ENCODE assay signal across 21 mouse cellular contexts in the genomic region with DNA sequence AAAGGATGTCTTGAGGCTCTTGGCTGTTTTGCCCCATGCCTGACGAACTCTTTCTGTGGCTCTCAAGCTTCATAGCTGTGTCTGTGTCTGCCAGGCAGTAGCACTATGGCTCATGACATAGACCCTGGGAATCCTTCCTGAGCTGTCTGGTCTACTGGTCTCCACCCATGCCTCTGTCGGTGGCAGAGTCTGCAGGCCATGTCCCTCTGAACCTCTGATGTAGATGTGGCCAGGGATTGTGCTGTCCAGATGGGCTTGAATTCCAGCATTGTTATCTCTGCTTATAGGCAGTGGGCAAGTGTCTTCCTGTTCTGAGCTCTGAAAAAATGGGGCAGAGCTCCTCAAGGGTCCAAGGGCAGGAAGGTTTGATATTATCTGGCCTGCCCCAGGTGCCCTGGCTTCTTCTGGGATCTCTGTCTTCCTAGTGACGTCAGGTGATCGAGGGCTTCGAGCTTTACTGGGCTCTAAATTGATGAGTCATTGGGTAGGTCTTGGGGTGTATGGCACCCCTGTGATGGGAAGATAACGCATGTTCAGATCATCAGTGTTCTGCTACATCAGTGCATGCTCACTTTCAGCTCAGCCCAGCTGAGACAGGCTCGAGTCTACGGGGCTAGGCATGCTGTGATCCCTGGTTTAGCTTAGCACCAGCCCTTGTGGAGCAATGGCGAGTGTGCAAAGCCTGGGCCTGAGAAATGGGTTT. TPM values are rescaled to one million over a fixed set of nuclear protein-coding genes. Genes with fewer than 3 reads are reported as not detected.
DNase-seq lines count a peak whose midpoint lies in the region; ATAC-seq and TF ChIP-seq lines count a peak whose summit lies in the region.
"Had no signal": no experiment of that assay in that cellular context is flagged by ENCODE, and none has a peak within 500 bp of the region (broad histone marks: within the 10 kb centered on the region; RNA-seq: fewer than 3 reads in every experiment).

No protein-coding gene starts in this region.

- peak overlapping the region; percentile 17 for H3K27ac ChIP-seq in cerebellum, adult 2 months (ENCODE audit: insufficient read depth, low read length)
- peak overlapping the region; percentile 83 for H3K27ac ChIP-seq in liver, embryonic 15.5 days (replicated peaks)
- no peak overlapping the region for H3K27ac ChIP-seq in forebrain, embryonic 16.5 days (ENCODE audit: low read length)
- H3K27ac ChIP-seq: embryonic facial prominence, embryonic 13.5 days; heart, embryonic 13.5 days; hindbrain, embryonic 13.5 days had no signal

- peak overlapping the region; percentile 65 for H3K4me2 ChIP-seq in liver, embryonic 15.5 days
- no peak overlapping the region for H3K4me2 ChIP-seq in forebrain, embryonic 16.5 days (ENCODE audit: low read length)
- H3K4me2 ChIP-seq: embryonic facial prominence, embryonic 13.5 days; heart, embryonic 13.5 days; hindbrain, embryonic 13.5 days had no signal

- H3K4me3 ChIP-seq in cerebellum, adult 2 months (replicated peaks; ENCODE audit: insufficient read depth, low read depth, low read length): no peak overlapping the region
- no peak overlapping the region for H3K4me3 ChIP-seq in G1E (ENCODE audit: low read depth, low read length)
- H3K4me3 ChIP-seq in liver, embryonic 15.5 days (replicated peaks): peak overlapping the region; percentile 19
- H3K4me3 ChIP-seq in forebrain, embryonic 16.5 days (replicated peaks; ENCODE audit: low read length): no peak overlapping the region
- H3K4me3 ChIP-seq: embryonic facial prominence, embryonic 13.5 days; heart, embryonic 13.5 days; hindbrain, embryonic 13.5 days; megakaryocyte, embryonic 14.5 days had no signal

- peak in 1 of 2 experiments; percentile 12 for DNase-seq in cerebellum, adult 2 months
- no peak for DNase-seq in cerebellum, postnatal 36 days
- no peak for DNase-seq in G1E (ENCODE audit: low spot score)
- no peak for DNase-seq in thymus, postnatal 36 days
- DNase-seq in adrenal gland, postnatal 25 days: no peak
- DNase-seq: adrenal gland, postnatal 10 days; cerebellum, adult 8-10 months; gastrocnemius, postnatal 10 days; heart, adult 18-20 months; right cerebral cortex, postnatal 4 days; thymus, postnatal 14 days had no signal

- no peak for TF ChIP-seq CTCF in cerebellum, adult 2 months (IDR thresholded peaks at IDR 0.05; ENCODE audit: borderline replicate concordance, insufficient read depth, low read depth, low read length)
- no peak for TF ChIP-seq CTCF in G1E (IDR thresholded peaks at IDR 0.05; ENCODE audit: low read depth, low read length)

- WGBS in cerebellum, adult 2 months: 50% methylated on average over 9 of the region's 9 CpGs
- 40% methylated on average over 9 of the region's 9 CpGs for WGBS in liver, embryonic 15.5 days (ENCODE audit: insufficient replicate concordance)
- 94% methylated on average over 9 of the region's 9 CpGs for WGBS in forebrain, embryonic 16.5 days

- H3K9me3 ChIP-seq in G1E (replicated peaks): no peaks in the 10 kb centered on the region
- no peaks in the 10 kb centered on the region for H3K9me3 ChIP-seq in liver, embryonic 15.5 days (replicated peaks)
- no peaks in the 10 kb centered on the region for H3K9me3 ChIP-seq in forebrain, embryonic 16.5 days (ENCODE audit: control insufficient read depth, low read length)
- H3K9me3 ChIP-seq: embryonic facial prominence, embryonic 13.5 days; heart, embryonic 13.5 days; hindbrain, embryonic 13.5 days; megakaryocyte, embryonic 14.5 days had no signal

- H3K36me3 ChIP-seq in G1E (replicated peaks): no peaks in the 10 kb centered on the region
- no peaks in the 10 kb centered on the region for H3K36me3 ChIP-seq in liver, embryonic 15.5 days (replicated peaks)
- no peaks in the 10 kb centered on the region for H3K36me3 ChIP-seq in forebrain, embryonic 16.5 days (ENCODE audit: control insufficient read depth, insufficient read depth)
- H3K36me3 ChIP-seq: embryonic facial prominence, embryonic 13.5 days; heart, embryonic 13.5 days had no signal

- peaks cover 90% of the 10 kb centered on the region for H3K4me1 ChIP-seq in cerebellum, adult 2 months (ENCODE audit: control insufficient read depth, insufficient read depth, low read length)
- H3K4me1 ChIP-seq in G1E (ENCODE audit: insufficient read depth, low read depth, low read length): peaks cover 13% of the 10 kb centered on the region
- peaks cover 43% of the 10 kb centered on the region for H3K4me1 ChIP-seq in liver, embryonic 15.5 days (replicated peaks)
- H3K4me1 ChIP-seq in forebrain, embryonic 16.5 days (replicated peaks; ENCODE audit: control insufficient read depth, insufficient read depth, low read length): no peaks in the 10 kb centered on the region; the same call in 1 of the 2 replicates

- peak; percentile 22 for ATAC-seq in G1E (ENCODE audit: extremely low read depth, insufficient number of reproducible peaks, low FRiP score, poor library complexity, severe bottlenecking)
- peak; percentile 80 for ATAC-seq in erythroid progenitor cell, adult 5-6 weeks (replicated peaks; ENCODE audit: low FRiP score, poor library complexity, severe bottlenecking)
- peak; percentile 96 for ATAC-seq in liver, embryonic 15.5 days (ENCODE audit: insufficient read depth)
- ATAC-seq in forebrain, embryonic 16.5 days: no peak
- ATAC-seq: activated CD4-positive, CD25-positive, alpha-beta regulatory T cell, adult 4 months; inflammation-experienced regulatory T-cells, adult 6 months; lung, postnatal 0 days had no signal

- H3K27me3 ChIP-seq in cerebellum, adult 2 months (ENCODE audit: control insufficient read depth, insufficient read depth, low read length): no peaks in the 10 kb centered on the region
- H3K27me3 ChIP-seq in G1E (ENCODE audit: insufficient read depth, low read length): peaks cover 40% of the 10 kb centered on the region
- peaks cover 28% of the 10 kb centered on the region for H3K27me3 ChIP-seq in liver, embryonic 15.5 days
- no peaks in the 10 kb centered on the region for H3K27me3 ChIP-seq in forebrain, embryonic 16.5 days (replicated peaks; ENCODE audit: control insufficient read depth, insufficient read depth, low read length)
- H3K27me3 ChIP-seq: embryonic facial prominence, embryonic 13.5 days; heart, embryonic 13.5 days had no signal

- TF ChIP-seq POLR2A in cerebellum, adult 2 months (IDR thresholded peaks at IDR 0.05; ENCODE audit: borderline replicate concordance, insufficient read depth, low read length): no peak

- peak overlapping the region; percentile 41 for H3K9ac ChIP-seq in liver, embryonic 15.5 days
- H3K9ac ChIP-seq in forebrain, embryonic 16.5 days (replicated peaks; ENCODE audit: low read depth, low read length): no peak overlapping the region
- H3K9ac ChIP-seq: embryonic facial prominence, embryonic 13.5 days; heart, embryonic 13.5 days; hindbrain, embryonic 13.5 days had no signal

RNA-seq across cellular contexts. Expression of a gene that starts 44.9 kb away (rescaled TPM):
- polyA plus RNA-seq in cerebellum, adult 2 months (2012; rRNA removed): 80.1 and 87.2 TPM in 2 replicates
- total RNA-seq in G1E (2014; fragmentation: Nextera tagmentation): not detected in 2 replicates
- total RNA-seq in G1E (2017): not detected in 2 replicates
- polyA plus RNA-seq in G1E (2012): not detected in 2 replicates
- total RNA-seq in erythroid progenitor cell, adult 5-6 weeks (2015; ENCODE audit: low replicate concordance): not detected in 2 replicates
- not detected in 2 replicates for total RNA-seq in erythroid progenitor cell, adult 5-6 weeks (2017; ENCODE audit: low replicate concordance)
- polyA plus RNA-seq in liver, embryonic 15.5 days (2015; fragmentation: Nextera tagmentation; extraction: Ambion mirVana): 0.08 TPM in 1 of 2 replicates, not detected in the other
- polyA plus RNA-seq in forebrain, embryonic 16.5 days (2015; fragmentation: Nextera tagmentation; extraction: Ambion mirVana): 0.92 and 1.6 TPM in 2 replicates
- total RNA-seq in adrenal gland, postnatal 25 days (2021): 2.2 TPM in 2 replicates
- polyA plus RNA-seq: activated CD4-positive, CD25-positive, alpha-beta regulatory T cell, adult 4 months; inflammation-experienced regulatory T-cells, adult 6 months had no signal

RNA-seq across cellular contexts. Expression of a gene that starts 59.3 kb away (rescaled TPM):
- 1.4 TPM in 2 replicates for polyA plus RNA-seq in cerebellum, adult 2 months (2012; rRNA removed)
- 46.2 and 49.1 TPM in 2 replicates for total RNA-seq in G1E (2014; fragmentation: Nextera tagmentation)
- 53.7 and 60.5 TPM in 2 replicates for total RNA-seq in G1E (2017)
- polyA plus RNA-seq in G1E (2012): 131 and 149 TPM in 2 replicates
- 7.1 and 15.1 TPM in 2 replicates for total RNA-seq in erythroid progenitor cell, adult 5-6 weeks (2015; ENCODE audit: low replicate concordance)
- 4.0 and 6.5 TPM in 2 replicates for total RNA-seq in erythroid progenitor cell, adult 5-6 weeks (2017; ENCODE audit: low replicate concordance)
- polyA plus RNA-seq in liver, embryonic 15.5 days (2015; fragmentation: Nextera tagmentation; extraction: Ambion mirVana): 4.2 and 4.4 TPM in 2 replicates
- polyA plus RNA-seq in forebrain, embryonic 16.5 days (2015; fragmentation: Nextera tagmentation; extraction: Ambion mirVana): 0.57 and 1.1 TPM in 2 replicates
- 0.43 TPM in 1 of 2 replicates, not detected in the other for total RNA-seq in adrenal gland, postnatal 25 days (2021)

Comparison
In these comparisons a context has a peak if more than half of its experiments do, and no peak if none do; other contexts are left out.
1. RNA of a gene that starts 44.9 kb away (polyA plus RNA-seq): 80.1 to 87.2 TPM in cerebellum, adult 2 months; 0.92 to 1.6 TPM in forebrain, embryonic 16.5 days, 0.08 TPM in liver, embryonic 15.5 days and not detected in G1E; every median in the first group is over 10 times any median in the second.
2. RNA of a gene that starts 59.3 kb away (polyA plus RNA-seq): 131 to 149 TPM in G1E; 4.2 to 4.4 TPM in liver, embryonic 15.5 days, 1.4 TPM in cerebellum, adult 2 months and 0.57 to 1.1 TPM in forebrain, embryonic 16.5 days; every median in the first group is over 10 times any median in the second.